Mouse (Mus musculus): Measurements from ENCODE around the gene Armh3. TPM values are rescaled to one million over a fixed set of nuclear protein-coding genes. Genes with fewer than 3 reads are reported as not detected.

Gene Armh3
- total and polyA plus RNA-seq, 3 experiments: 4.1 to 10.8 TPM; not detected in 1

DNA sequence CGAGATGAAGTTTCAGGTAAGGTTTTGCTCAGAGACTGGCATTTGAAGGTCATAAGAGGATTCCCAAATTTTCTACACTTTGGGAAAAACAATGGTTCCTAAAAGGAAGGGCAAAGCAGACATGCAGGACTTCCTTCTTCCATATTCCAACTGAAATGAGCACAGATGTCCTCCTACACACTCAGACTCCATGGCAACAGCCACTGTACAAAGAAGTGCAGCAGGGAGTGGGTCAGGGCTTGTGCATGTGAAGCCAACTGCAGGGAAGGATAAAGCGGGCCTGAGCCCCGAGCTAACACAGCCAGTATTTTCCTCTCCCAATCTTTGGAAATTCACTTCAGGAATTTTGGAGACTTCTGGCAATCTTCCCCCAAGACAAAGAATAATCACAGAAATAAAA lies 80.4 kb downstream of the Armh3 start:
- DNase-seq (ENCODE audit: low read depth, low spot score): no peak
- no peaks in the 10 kb centered on the region; a peak in 1 of 4 replicates for H3K36me3 ChIP-seq (ENCODE audit: control insufficient read depth in 1 of 2, insufficient read depth in 2 of 2, low read length in 2 of 2)
- no peaks in the 10 kb centered on the region for H3K9me3 ChIP-seq (replicated peaks; ENCODE audit: insufficient read depth, low read length)
- H3K27me3 ChIP-seq (ENCODE audit: control insufficient read depth in 1 of 2, insufficient read depth in 2 of 2, low read length in 2 of 2): no peaks in the 10 kb centered on the region
- H3K4me3 ChIP-seq (ENCODE audit: control insufficient read depth in 1 of 2, insufficient read depth in 1 of 2, low read depth in 2 of 2, low read length in 2 of 2): no peak overlapping the region
- H3K79me2 ChIP-seq (ENCODE audit: control insufficient read depth, insufficient read depth, low read length, poor library complexity): no peaks in the 10 kb centered on the region
- no peak overlapping the region for H3K27ac ChIP-seq (ENCODE audit: control insufficient read depth, low read depth, low read length)
- TF ChIP-seq EP300 (IDR thresholded peaks at IDR 0.05; ENCODE audit: low read depth in 1 of 2, low read length in 2 of 2) (no peak), ZC3H11A (IDR thresholded peaks at IDR 0.05; ENCODE audit: low read depth, low read length) (no peak), SIN3A (IDR thresholded peaks at IDR 0.05; ENCODE audit: low read length) (no peak), ZKSCAN1 (IDR thresholded peaks at IDR 0.05; ENCODE audit: low read depth, low read length) (no peak), POLR2A (IDR thresholded peaks at IDR 0.05; ENCODE audit: control insufficient read depth in 1 of 2, insufficient read depth in 1 of 2, low read depth in 1 of 2, low read length in 2 of 2, poor library complexity in 1 of 2) (no peak), NELFE (IDR thresholded peaks at IDR 0.05; ENCODE audit: low read depth, low read length) (no peak)
- no peak overlapping the region for H3K9ac ChIP-seq (ENCODE audit: control insufficient read depth, low read depth, low read length, poor library complexity, severe bottlenecking)
- H3K4me1 ChIP-seq (ENCODE audit: control insufficient read depth in 1 of 2, insufficient read depth in 2 of 2, low read length in 2 of 2): no peaks in the 10 kb centered on the region

DNA sequence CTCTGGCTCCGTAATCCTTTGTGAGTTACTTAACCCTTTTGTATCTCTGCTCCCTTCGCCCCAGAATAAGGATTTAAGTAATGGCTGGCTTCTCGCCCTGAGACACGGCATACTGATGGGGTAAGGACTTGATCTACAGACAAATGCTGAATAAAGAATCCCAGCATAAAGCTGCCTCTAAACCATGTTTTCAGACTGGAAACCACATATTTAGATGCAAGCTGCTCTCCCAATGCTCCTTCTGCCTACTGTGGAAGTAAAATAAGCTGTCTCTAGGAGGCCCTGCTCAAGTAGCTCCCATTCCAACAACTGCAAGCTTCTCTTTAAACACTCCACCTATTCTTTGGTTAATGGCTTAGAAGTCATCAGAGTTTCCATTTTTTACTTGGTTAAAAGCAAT lies 81.8 kb downstream of the Armh3 start:
- TF ChIP-seq NELFE (IDR thresholded peaks at IDR 0.05; ENCODE audit: low read depth, low read length) (no peak), TCF12 (IDR thresholded peaks at IDR 0.05; ENCODE audit: low read depth, low read length) (no peak), CTCF (IDR thresholded peaks at IDR 0.05 in 2 of 3, conservative IDR thresholded peaks at IDR 0.05 in 1 of 3; ENCODE audit: control insufficient read depth in 1 of 3, insufficient read depth in 1 of 3, low read depth in 2 of 3, low read length in 3 of 3, poor library complexity in 1 of 3, severe bottlenecking in 1 of 3) (no peak), HCFC1 (IDR thresholded peaks at IDR 0.05; ENCODE audit: low read depth, low read length) (no peak), ZNF384 (IDR thresholded peaks at IDR 0.05; ENCODE audit: low read depth, low read length) (no peak), POLR2AphosphoS2 (IDR thresholded peaks at IDR 0.05; ENCODE audit: low read length) (no peak), SIN3A (IDR thresholded peaks at IDR 0.05; ENCODE audit: low read length) (no peak), ZC3H11A (IDR thresholded peaks at IDR 0.05; ENCODE audit: low read depth, low read length) (no peak), POLR2A (IDR thresholded peaks at IDR 0.05; ENCODE audit: control insufficient read depth in 1 of 2, insufficient read depth in 1 of 2, low read depth in 1 of 2, low read length in 2 of 2, poor library complexity in 1 of 2) (no peak), MAX (IDR thresholded peaks at IDR 0.05; ENCODE audit: low read length) (no peak), GATA1 (IDR thresholded peaks at IDR 0.05; ENCODE audit: low read depth, low read length) (no peak), MAZ (IDR thresholded peaks at IDR 0.05; ENCODE audit: low read depth, low read length) (no peak), MEF2A (IDR thresholded peaks at IDR 0.05; ENCODE audit: extremely low read depth, insufficient replicate concordance, low read depth, low read length, poor library complexity, severe bottlenecking) (no peak)
- Histone ChIP-seq H3K36me3 (ENCODE audit: control insufficient read depth in 1 of 2, insufficient read depth in 2 of 2, low read length in 2 of 2) (no peaks in the 10 kb centered on the region), H3K4me1 (ENCODE audit: control insufficient read depth in 1 of 2, insufficient read depth in 2 of 2, low read length in 2 of 2) (no peaks in the 10 kb centered on the region), H3K27ac (ENCODE audit: control insufficient read depth, low read depth, low read length) (no peak overlapping the region), H3K9me3 (replicated peaks; ENCODE audit: insufficient read depth, low read length) (no peaks in the 10 kb centered on the region), H3K4me3 (ENCODE audit: control insufficient read depth in 1 of 2, insufficient read depth in 1 of 2, low read depth in 2 of 2, low read length in 2 of 2) (no peak overlapping the region), H3K9ac (ENCODE audit: control insufficient read depth, low read depth, low read length, poor library complexity, severe bottlenecking) (no peak overlapping the region), H3K79me2 (ENCODE audit: control insufficient read depth, insufficient read depth, low read length, poor library complexity) (no peaks in the 10 kb centered on the region), H3K27me3 (ENCODE audit: control insufficient read depth in 1 of 2, insufficient read depth in 2 of 2, low read length in 2 of 2) (no peaks in the 10 kb centered on the region)
- DNase-seq (ENCODE audit: low read depth, low spot score): no peak

DNA sequence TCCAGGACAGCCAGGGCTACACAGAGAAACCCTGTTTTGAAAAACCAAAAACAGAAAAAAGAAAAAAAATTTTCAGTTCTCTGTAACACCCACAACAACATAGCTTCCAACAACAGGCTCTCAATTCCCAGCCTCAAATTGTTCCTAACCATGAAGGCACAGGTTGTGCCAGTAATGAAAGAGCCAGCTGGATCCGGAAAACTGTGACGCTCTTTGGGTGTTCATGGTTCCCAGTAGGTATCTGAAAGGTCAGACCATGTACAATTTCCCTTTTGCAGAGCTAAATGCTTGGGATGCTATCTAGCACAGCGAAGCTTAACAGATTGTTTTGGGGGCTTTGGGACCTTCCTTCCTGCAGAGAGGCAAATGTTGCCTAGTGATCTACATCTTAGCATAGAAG lies 82.3 kb downstream of the Armh3 start:
- H3K36me3 ChIP-seq (ENCODE audit: control insufficient read depth in 1 of 2, insufficient read depth in 2 of 2, low read length in 2 of 2): no peaks in the 10 kb centered on the region
- no peaks in the 10 kb centered on the region for H3K27me3 ChIP-seq (ENCODE audit: control insufficient read depth in 1 of 2, insufficient read depth in 2 of 2, low read length in 2 of 2)
- no peak for DNase-seq (ENCODE audit: low read depth, low spot score)

More for the DNA sequence above, 82.3 kb downstream of the Armh3 start:
- Histone ChIP-seq H3K9me3 (replicated peaks; ENCODE audit: insufficient read depth, low read length) (no peaks in the 10 kb centered on the region), H3K79me2 (ENCODE audit: control insufficient read depth, insufficient read depth, low read length, poor library complexity) (no peaks in the 10 kb centered on the region), H3K4me3 (ENCODE audit: control insufficient read depth in 1 of 2, insufficient read depth in 1 of 2, low read depth in 2 of 2, low read length in 2 of 2) (no peak overlapping the region), H3K9ac (ENCODE audit: control insufficient read depth, low read depth, low read length, poor library complexity, severe bottlenecking) (no peak overlapping the region), H3K4me1 (ENCODE audit: control insufficient read depth in 1 of 2, insufficient read depth in 2 of 2, low read length in 2 of 2) (no peaks in the 10 kb centered on the region), H3K27ac (ENCODE audit: control insufficient read depth, low read depth, low read length) (no peak overlapping the region)
- TF ChIP-seq ZNF384 (IDR thresholded peaks at IDR 0.05; ENCODE audit: low read depth, low read length) (no peak), MYB (IDR thresholded peaks at IDR 0.05; ENCODE audit: low read depth, low read length) (no peak), ZMIZ1 (IDR thresholded peaks at IDR 0.05; ENCODE audit: low read depth, low read length) (no peak), CHD2 (IDR thresholded peaks at IDR 0.05; ENCODE audit: low read length) (no peak), TCF12 (IDR thresholded peaks at IDR 0.05; ENCODE audit: low read depth, low read length) (no peak), GABPA (IDR thresholded peaks at IDR 0.05; ENCODE audit: low read depth, low read length) (no peak), ZC3H11A (IDR thresholded peaks at IDR 0.05; ENCODE audit: low read depth, low read length) (no peak)

Measured in MEL (cell line).